Mouse (Mus musculus) myocyte (in vitro differentiated cells): Measurements from ENCODE around the gene Ppp1r11. TPM values are rescaled to one million over a fixed set of nuclear protein-coding genes. Genes with fewer than 3 reads are reported as not detected.
"Not testable (repeated sequence)": the region's sequence is repeated elsewhere in the genome, so short reads cannot be mapped to it uniquely, and the experiment has no call there.

Experiments used
- H3K27me3 ChIP-seq: one replicate; pipeline ENCODE4 v1.6.1; 2011; ENCODE audit not compliant: control insufficient read depth, insufficient read depth, insufficient read length
- H3K36me3 ChIP-seq: one replicate; pipeline ENCODE4 v1.6.1; 2011; ENCODE audit not compliant: control insufficient read depth, insufficient read depth
- H3K4me2 ChIP-seq: one replicate; pipeline ENCODE4 v1.6.1; 2011; ENCODE audit warnings: low read depth, control low read depth
- H3K4me3 ChIP-seq: one replicate; pipeline ENCODE4 v1.5.1; 2011; ENCODE audit warnings: mild to moderate bottlenecking, control low read depth, moderate library complexity
- H3K79me2 ChIP-seq: one replicate; pipeline ENCODE4 v1.6.1; 2011; ENCODE audit not compliant: control insufficient read depth, insufficient read depth
- H3ac ChIP-seq: one replicate; pipeline ENCODE4 v1.6.1; 2011; ENCODE audit not compliant: control insufficient read depth, insufficient read length
- CEBPB ChIP-seq: IDR thresholded peaks from 2 replicates; pipeline ENCODE4 v1.6.1; 2011; ENCODE audit warnings: mild to moderate bottlenecking, moderate library complexity; ENCODE audit not compliant: poor library complexity, insufficient read depth, severe bottlenecking
- E2F4 ChIP-seq: IDR thresholded peaks from one replicate; pipeline ENCODE4 v1.6.1; 2011; ENCODE audit warnings: mild to moderate bottlenecking, control low read depth, moderate library complexity; ENCODE audit not compliant: insufficient read depth
- MAX ChIP-seq: IDR thresholded peaks from one replicate; pipeline ENCODE4 v1.6.1; 2011; ENCODE audit warnings: low read depth, mild to moderate bottlenecking, control low read depth
- MYOD1 ChIP-seq, 3 experiments: IDR thresholded peaks; one replicate each; pipeline ENCODE4 v1.6.1; 2011; ENCODE audit warnings: control low read depth in 2 of 3, low read depth in 2 of 3, mild to moderate bottlenecking in 2 of 3, moderate library complexity in 1 of 3; ENCODE audit not compliant: insufficient read length in 2 of 3, control insufficient read depth in 1 of 3
- MYOG ChIP-seq, 3 experiments: IDR thresholded peaks; one replicate each; pipeline ENCODE4 v1.6.1; 2011; ENCODE audit warnings: control low read depth in 2 of 3, low read depth in 2 of 3, mild to moderate bottlenecking in 2 of 3; ENCODE audit not compliant: insufficient read length in 2 of 3, control insufficient read depth in 1 of 3, insufficient read depth in 1 of 3
- POLR2A ChIP-seq: IDR thresholded peaks from one replicate; pipeline ENCODE4 v1.6.1; 2011; ENCODE audit warnings: low read depth, mild to moderate bottlenecking, control low read depth, moderate library complexity; ENCODE audit not compliant: insufficient read length
- POLR2AphosphoS2 ChIP-seq: IDR thresholded peaks from one replicate; pipeline ENCODE4 v1.6.1; 2011; ENCODE audit warnings: low read depth, control low read depth; ENCODE audit not compliant: insufficient read length
- REST ChIP-seq: IDR thresholded peaks from one replicate; pipeline ENCODE4 v1.6.1; 2011; ENCODE audit warnings: mild to moderate bottlenecking, control low read depth, moderate library complexity; ENCODE audit not compliant: insufficient read depth, insufficient read length
- SRF ChIP-seq: IDR thresholded peaks from one replicate; pipeline ENCODE4 v1.6.1; 2011; ENCODE audit warnings: low read depth; ENCODE audit not compliant: control insufficient read depth, insufficient read length
- TCF12 ChIP-seq: IDR thresholded peaks from one replicate; pipeline ENCODE4 v1.6.1; 2011; ENCODE audit warnings: mild to moderate bottlenecking, control low read depth; ENCODE audit not compliant: poor library complexity, insufficient read depth, severe bottlenecking
- TCF3 ChIP-seq: IDR thresholded peaks from one replicate; pipeline ENCODE4 v1.6.1; 2011; ENCODE audit warnings: low read depth, control low read depth; ENCODE audit not compliant: insufficient read length
- USF1 ChIP-seq: IDR thresholded peaks from one replicate; pipeline ENCODE4 v1.6.1; 2011; ENCODE audit warnings: low read depth, mild to moderate bottlenecking, control low read depth, moderate library complexity
- polyA plus RNA-seq: library from polyadenylated mRNA; unstranded; fragments of >200 nt; fragmentation: generic; extraction: Trizol; gene quantifications from one replicate; pipeline ENCODE4 v1.2.1, GENCODE M21; 2012; ENCODE audit warnings: missing spikeins

The Ppp1r11 gene
- polyA plus RNA-seq, 1 experiment, result 153 TPM

DNA sequence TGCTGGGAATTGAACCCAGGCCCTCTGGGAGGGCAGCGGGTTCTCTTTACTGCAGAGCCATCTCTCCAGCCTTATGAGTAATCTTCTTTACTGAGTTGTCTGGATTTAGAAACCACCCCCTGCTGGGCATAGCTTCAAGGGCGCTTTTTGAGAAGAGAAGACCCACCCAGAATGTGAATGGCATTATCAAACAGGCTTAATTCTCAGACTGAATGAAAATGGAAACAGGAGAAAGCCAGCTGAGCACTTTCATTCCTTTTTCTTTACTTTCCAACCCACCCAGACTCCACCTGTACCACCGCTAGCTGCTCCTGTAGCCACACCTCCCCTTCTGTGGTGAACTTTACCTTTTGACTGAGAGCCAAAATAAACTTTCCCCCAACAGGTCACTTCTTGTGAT, 43.9 kb upstream of the Ppp1r11 start:
- no peaks in the 10 kb centered on the region for H3K79me2 ChIP-seq
- H3K27me3 ChIP-seq, result no peaks in the 10 kb centered on the region
- no peak overlapping the region for H3K4me3 ChIP-seq
- H3ac ChIP-seq, result no peak overlapping the region
- TF ChIP-seq TCF12 (no peak), E2F4 (no peak), MYOG (IDR thresholded peaks at IDR 0.05; ENCODE audit: control insufficient read depth in 1 of 3, insufficient read depth in 1 of 3, insufficient read length in 2 of 3, low read depth in 2 of 3) (no peak), USF1 (no peak), POLR2A (no peak), MYOD1 (IDR thresholded peaks at IDR 0.05; ENCODE audit: control insufficient read depth in 1 of 3, insufficient read length in 2 of 3, low read depth in 2 of 3) (no peak), REST (no peak), MAX (no peak), SRF (no peak), POLR2AphosphoS2 (no peak), CEBPB (no peak)
- no peak overlapping the region for H3K4me2 ChIP-seq
- no peaks in the 10 kb centered on the region for H3K36me3 ChIP-seq

DNA sequence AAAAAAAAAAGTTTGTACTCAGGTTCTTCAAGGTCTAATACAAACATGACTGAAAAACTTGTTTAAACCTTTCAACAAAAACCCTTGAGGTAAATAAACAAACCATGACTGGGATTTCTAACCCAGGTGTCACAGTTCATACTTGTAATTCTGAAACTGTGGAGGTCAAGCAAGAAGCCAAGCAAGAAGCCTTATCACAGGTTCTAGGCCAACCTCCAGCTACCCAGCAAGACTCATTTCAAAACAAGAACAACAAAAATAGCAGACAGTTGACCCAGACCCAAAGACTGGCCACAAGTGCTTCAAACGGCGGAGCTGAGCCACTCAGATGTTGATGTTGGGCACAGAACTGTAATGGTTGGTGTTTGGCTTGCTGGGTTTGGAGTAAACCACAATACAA, 43.0 kb upstream of the Ppp1r11 start:
- H3K79me2 ChIP-seq, result no peaks in the 10 kb centered on the region
- H3K4me3 ChIP-seq, result no peak overlapping the region
- no peak for TF ChIP-seq USF1
- no peak for TF ChIP-seq TCF3
- no peak overlapping the region for H3ac ChIP-seq
- no peaks in the 10 kb centered on the region for H3K36me3 ChIP-seq
- H3K27me3 ChIP-seq, result peaks cover 2% of the 10 kb centered on the region
- H3K4me2 ChIP-seq, result no peak overlapping the region

DNA sequence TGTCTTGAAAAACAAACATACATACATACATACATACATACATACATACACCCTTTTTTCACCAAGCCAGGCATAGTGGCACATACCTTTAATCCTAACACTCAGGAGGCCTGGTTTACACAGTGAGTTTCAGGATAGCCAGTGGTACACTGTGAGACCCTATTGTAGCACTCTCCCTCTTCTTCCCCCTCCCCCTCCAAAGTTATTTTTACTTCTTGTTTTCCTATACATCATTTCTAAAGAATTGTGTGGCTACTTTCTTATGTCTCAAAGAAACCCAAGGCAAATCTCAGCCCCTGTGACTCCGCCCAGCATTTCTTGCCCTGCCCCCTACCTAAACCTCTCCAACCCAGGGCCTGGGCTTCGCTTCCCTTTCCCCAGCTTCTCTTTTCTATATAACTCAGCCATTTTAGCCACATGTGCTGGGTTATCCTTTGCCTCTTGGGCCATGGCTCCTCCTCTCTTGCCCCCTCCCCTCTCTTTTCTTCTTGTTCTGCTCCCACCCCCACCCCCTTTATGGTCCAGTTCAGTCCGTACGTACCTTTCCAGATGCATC, 42.3 kb upstream of the Ppp1r11 start:
- no peak overlapping the region for H3K4me2 ChIP-seq
- H3K79me2 ChIP-seq, result no peaks in the 10 kb centered on the region
- no peak overlapping the region for H3K4me3 ChIP-seq
- no peak overlapping the region for H3ac ChIP-seq
- TF ChIP-seq TCF12 (no peak), POLR2AphosphoS2 (no peak), MYOG (IDR thresholded peaks at IDR 0.05; ENCODE audit: control insufficient read depth in 1 of 3, insufficient read depth in 1 of 3, insufficient read length in 2 of 3, low read depth in 2 of 3) (no peak), MYOD1 (IDR thresholded peaks at IDR 0.05; ENCODE audit: control insufficient read depth in 1 of 3, insufficient read length in 2 of 3, low read depth in 2 of 3) (no peak), USF1 (no peak), TCF3 (no peak), REST (no peak), CEBPB (no peak), SRF (no peak), POLR2A (no peak), MAX (no peak), E2F4 (no peak)
- H3K36me3 ChIP-seq, result no peaks in the 10 kb centered on the region
- peaks cover 9% of the 10 kb centered on the region for H3K27me3 ChIP-seq

DNA sequence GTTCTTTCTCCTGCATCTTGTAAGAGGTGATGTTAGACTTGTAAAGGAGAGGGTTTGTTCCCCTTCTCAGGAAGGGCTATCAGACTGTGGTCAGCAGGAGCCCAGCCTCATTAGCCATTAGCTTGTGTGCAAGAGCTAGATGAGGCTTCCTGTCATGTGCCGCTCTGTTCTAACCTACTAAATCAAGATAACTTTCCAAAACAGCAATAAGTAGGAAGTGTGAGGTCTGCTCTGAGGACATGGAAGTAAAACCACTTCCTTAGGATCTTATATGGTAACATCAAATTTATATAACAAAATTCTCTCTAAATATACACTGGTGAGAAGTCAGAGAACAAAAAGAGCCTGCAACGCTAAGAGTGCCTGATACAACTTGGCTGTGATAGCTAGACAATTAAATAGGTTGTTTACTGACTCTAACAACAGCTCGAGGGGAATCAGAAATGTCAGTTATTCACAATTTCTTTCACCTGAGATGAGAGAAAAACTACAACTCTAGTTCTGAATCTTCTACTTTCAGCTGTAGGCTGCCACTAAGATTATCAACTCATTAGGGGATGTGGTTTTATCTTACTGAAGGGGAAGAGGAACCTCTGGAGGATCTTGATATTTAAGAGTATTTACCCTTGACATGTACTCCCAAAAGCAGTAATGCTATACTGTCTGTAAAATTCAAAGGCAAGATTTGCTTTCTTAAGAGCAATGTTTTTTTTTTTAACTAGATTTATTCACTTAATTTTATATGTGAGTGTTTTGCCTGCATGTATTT, 41.0 kb upstream of the Ppp1r11 start:
- no peak overlapping the region for H3ac ChIP-seq
- H3K4me3 ChIP-seq, result no peak overlapping the region
- no peaks in the 10 kb centered on the region for H3K36me3 ChIP-seq
- no peak overlapping the region for H3K4me2 ChIP-seq
- peaks cover 22% of the 10 kb centered on the region for H3K27me3 ChIP-seq
- H3K79me2 ChIP-seq, result no peaks in the 10 kb centered on the region
- TF ChIP-seq REST (no peak), MYOG (IDR thresholded peaks at IDR 0.05; ENCODE audit: control insufficient read depth in 1 of 3, insufficient read depth in 1 of 3, insufficient read length in 2 of 3, low read depth in 2 of 3) (no peak), CEBPB (no peak), TCF12 (no peak), POLR2A (no peak), TCF3 (no peak), E2F4 (no peak), SRF (no peak), MYOD1 (IDR thresholded peaks at IDR 0.05; ENCODE audit: control insufficient read depth in 1 of 3, insufficient read length in 2 of 3, low read depth in 2 of 3) (no peak), USF1 (no peak), MAX (no peak), POLR2AphosphoS2 (no peak)

DNA sequence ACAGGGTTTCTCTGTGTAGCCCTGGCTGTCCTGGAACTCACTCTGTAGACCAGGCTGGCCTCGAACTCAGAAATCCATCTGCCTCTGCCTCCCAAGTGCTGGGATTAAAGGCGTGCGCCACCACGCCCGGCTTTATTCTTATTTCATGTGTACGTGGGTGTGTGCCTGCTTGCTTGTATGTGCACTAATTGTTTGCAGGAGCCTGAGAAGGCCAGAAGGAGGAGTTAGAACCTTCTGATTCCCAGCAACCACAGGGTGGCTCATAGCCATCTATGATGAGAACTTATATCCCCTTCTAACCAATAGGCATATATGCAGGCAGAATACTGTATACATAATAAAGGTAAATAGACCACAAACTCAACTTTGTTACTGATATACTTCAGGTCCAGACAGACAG, 39.1 kb upstream of the Ppp1r11 start:
- H3K4me3 ChIP-seq, H3K36me3 ChIP-seq, H3K79me2 ChIP-seq, H3K4me2 ChIP-seq, H3ac ChIP-seq: not testable (repeated sequence)
- peaks cover 33% of the 10 kb centered on the region for H3K27me3 ChIP-seq
